Mouse (Mus musculus): ENCODE measurements at regions not wholly inside any gene's neighbourhood (a gene's known extent, or its start where the extent isn't known, plus 50 kb on each side); places are given as distances from the start of the nearest gene placed in this dataset.

- H3K9me3 ChIP-seq: no peaks in the 10 kb centered on the region
- no peak for DNase-seq (ENCODE audit: low spot score)
- no peak overlapping the region for H3K4me3 ChIP-seq
- H3K36me3 ChIP-seq (replicated peaks): no peaks in the 10 kb centered on the region
- H3K4me1 ChIP-seq: no peaks in the 10 kb centered on the region
- no peak overlapping the region for H3K27ac ChIP-seq (replicated peaks)
- WGBS: 90% methylated on average over 1 of the region's 1 CpGs
- no peaks in the 10 kb centered on the region for H3K27me3 ChIP-seq (replicated peaks; ENCODE audit: low read depth, poor library complexity, severe bottlenecking)
These were observed 187.2 kb downstream of the Lurap1l start for GRCm38 (mm10) chr4:81097597-81097996.

GRCm38 (mm10) chr4:81101049-81101448 is 190.6 kb downstream of the Lurap1l start:
- Histone ChIP-seq H3K36me3 (replicated peaks) (no peaks in the 10 kb centered on the region), H3K4me3 (no peak overlapping the region), H3K4me1 (no peaks in the 10 kb centered on the region), H3K9me3 (no peaks in the 10 kb centered on the region), H3K27ac (replicated peaks) (no peak overlapping the region), H3K27me3 (replicated peaks; ENCODE audit: low read depth, poor library complexity, severe bottlenecking) (no peaks in the 10 kb centered on the region)
- 88% methylated on average over 2 of the region's 2 CpGs for WGBS
- DNase-seq (ENCODE audit: low spot score): no peak

GRCm38 (mm10) chr4:81111307-81111706 is 200.9 kb downstream of the Lurap1l start:
- Histone ChIP-seq H3K4me3 (no peak overlapping the region), H3K27me3 (replicated peaks; ENCODE audit: low read depth, poor library complexity, severe bottlenecking) (no peaks in the 10 kb centered on the region), H3K36me3 (replicated peaks) (no peaks in the 10 kb centered on the region), H3K9me3 (no peaks in the 10 kb centered on the region), H3K27ac (replicated peaks) (no peak overlapping the region), H3K4me1 (no peaks in the 10 kb centered on the region)
- no peak for DNase-seq (ENCODE audit: low spot score)
- 59% methylated on average over 3 of the region's 3 CpGs for whole genome bisulfite sequencing

- Histone ChIP-seq H3K27ac (replicated peaks) (no peak overlapping the region), H3K27me3 (replicated peaks; ENCODE audit: low read depth, poor library complexity, severe bottlenecking) (no peaks in the 10 kb centered on the region), H3K4me3 (no peak overlapping the region), H3K4me1 (no peaks in the 10 kb centered on the region), H3K9me3 (no peaks in the 10 kb centered on the region), H3K36me3 (replicated peaks) (no peaks in the 10 kb centered on the region)
- no peak for DNase-seq (ENCODE audit: low spot score)
- WGBS: 88% methylated on average over 7 of the region's 7 CpGs
These were observed 206.0 kb downstream of the Lurap1l start for GRCm38 (mm10) chr4:81116411-81116810.

- Histone ChIP-seq H3K27ac (replicated peaks) (no peak overlapping the region), H3K27me3 (replicated peaks; ENCODE audit: low read depth, poor library complexity, severe bottlenecking) (no peaks in the 10 kb centered on the region), H3K4me1 (no peaks in the 10 kb centered on the region), H3K4me3 (no peak overlapping the region), H3K9me3 (peaks cover 4% of the 10 kb centered on the region; the same call in 1 of the 2 replicates), H3K36me3 (replicated peaks) (no peaks in the 10 kb centered on the region)
- 60% methylated on average over 3 of the region's 3 CpGs for WGBS
- DNase-seq (ENCODE audit: low spot score): no peak
These were observed 213.7 kb downstream of the Lurap1l start for GRCm38 (mm10) chr4:81124155-81124554.

GRCm38 (mm10) chr4:81129874-81130273 is 219.4 kb downstream of the Lurap1l start:
- no peak for DNase-seq (ENCODE audit: low spot score)
- Histone ChIP-seq H3K27me3 (replicated peaks; ENCODE audit: low read depth, poor library complexity, severe bottlenecking) (no peaks in the 10 kb centered on the region), H3K27ac (replicated peaks) (no peak overlapping the region), H3K4me3 (no peak overlapping the region), H3K36me3 (replicated peaks) (no peaks in the 10 kb centered on the region), H3K4me1 (no peaks in the 10 kb centered on the region), H3K9me3 (peaks cover 4% of the 10 kb centered on the region; the same call in 1 of the 2 replicates)
- 60% methylated on average over 2 of the region's 2 CpGs for WGBS

- Histone ChIP-seq H3K9me3 (no peaks in the 10 kb centered on the region), H3K4me3 (no peak overlapping the region), H3K27me3 (replicated peaks; ENCODE audit: low read depth, poor library complexity, severe bottlenecking) (no peaks in the 10 kb centered on the region), H3K4me1 (no peaks in the 10 kb centered on the region), H3K36me3 (replicated peaks) (no peaks in the 10 kb centered on the region), H3K27ac (replicated peaks) (no peak overlapping the region)
- no peak for DNase-seq (ENCODE audit: low spot score)
- WGBS: 81% methylated on average over 2 of the region's 2 CpGs
These were observed 262.7 kb downstream of the Lurap1l start for GRCm38 (mm10) chr4:81173111-81173510.

- peaks cover 4% of the 10 kb centered on the region; the same call in 1 of the 2 replicates for H3K4me1 ChIP-seq
- H3K36me3 ChIP-seq (replicated peaks): no peaks in the 10 kb centered on the region
- no peaks in the 10 kb centered on the region for H3K9me3 ChIP-seq
- no peak overlapping the region for H3K4me3 ChIP-seq
- DNase-seq (ENCODE audit: low spot score): no peak
- 72% methylated on average over 11 of the region's 11 CpGs for WGBS
- H3K27me3 ChIP-seq (replicated peaks; ENCODE audit: low read depth, poor library complexity, severe bottlenecking): no peaks in the 10 kb centered on the region
- H3K27ac ChIP-seq (replicated peaks): no peak overlapping the region
These were observed 265.1 kb downstream of the Mpdz start for GRCm38 (mm10) chr4:81177443-81178041.

- no peak overlapping the region for H3K27ac ChIP-seq (replicated peaks)
These were observed 264.4 kb downstream of the Mpdz start for GRCm38 (mm10) chr4:81178047-81178781.

GRCm38 (mm10) chr4:81178782-81179135 is 263.9 kb downstream of the Mpdz start:
- H3K4me1 ChIP-seq: peaks cover 4% of the 10 kb centered on the region; the same call in 1 of the 2 replicates
- no peaks in the 10 kb centered on the region for H3K36me3 ChIP-seq (replicated peaks)
- no peaks in the 10 kb centered on the region for H3K9me3 ChIP-seq
- H3K27ac ChIP-seq (replicated peaks): peak overlapping the region; percentile 59; the same call in 1 of the 2 replicates
- H3K27me3 ChIP-seq (replicated peaks; ENCODE audit: low read depth, poor library complexity, severe bottlenecking): no peaks in the 10 kb centered on the region
- under 1% methylated on average over 12 of the region's 12 CpGs for WGBS
- H3K4me3 ChIP-seq: no peak overlapping the region
- DNase-seq (ENCODE audit: low spot score): peak; percentile 89

More at GRCm38 (mm10) chr4:81178047-81178781, 264.4 kb downstream of the Mpdz start:
- Histone ChIP-seq H3K36me3 (replicated peaks) (no peaks in the 10 kb centered on the region), H3K9me3 (no peaks in the 10 kb centered on the region), H3K27me3 (replicated peaks; ENCODE audit: low read depth, poor library complexity, severe bottlenecking) (no peaks in the 10 kb centered on the region), H3K4me1 (peaks cover 4% of the 10 kb centered on the region; the same call in 1 of the 2 replicates), H3K4me3 (no peak overlapping the region)
- DNase-seq (ENCODE audit: low spot score): no peak
- 75% methylated on average over 14 of the region's 14 CpGs for WGBS

GRCm38 (mm10) chr4:81216123-81216522 is 226.5 kb downstream of the Mpdz start:
- no peak overlapping the region for H3K27ac ChIP-seq (replicated peaks)
- H3K9me3 ChIP-seq: no peaks in the 10 kb centered on the region
- H3K27me3 ChIP-seq (replicated peaks; ENCODE audit: low read depth, poor library complexity, severe bottlenecking): no peaks in the 10 kb centered on the region
- DNase-seq (ENCODE audit: low spot score): no peak
- H3K36me3 ChIP-seq (replicated peaks): no peaks in the 10 kb centered on the region
- WGBS: 88% methylated on average over 1 of the region's 1 CpGs
- peaks cover 20% of the 10 kb centered on the region for H3K4me1 ChIP-seq
- H3K4me3 ChIP-seq: no peak overlapping the region

- Histone ChIP-seq H3K4me3 (no peak overlapping the region), H3K27ac (replicated peaks) (no peak overlapping the region), H3K36me3 (replicated peaks) (no peaks in the 10 kb centered on the region), H3K27me3 (replicated peaks; ENCODE audit: low read depth, poor library complexity, severe bottlenecking) (no peaks in the 10 kb centered on the region), H3K4me1 (peaks cover 20% of the 10 kb centered on the region), H3K9me3 (no peaks in the 10 kb centered on the region)
- no peak for DNase-seq (ENCODE audit: low spot score)
- WGBS: 51% methylated on average over 11 of the region's 11 CpGs
These were observed 224.6 kb downstream of the Mpdz start for GRCm38 (mm10) chr4:81217979-81218378.

GRCm38 (mm10) chr4:81222034-81222433 is 220.6 kb downstream of the Mpdz start:
- Histone ChIP-seq H3K4me3 (no peak overlapping the region), H3K27ac (replicated peaks) (no peak overlapping the region), H3K36me3 (replicated peaks) (no peaks in the 10 kb centered on the region), H3K9me3 (no peaks in the 10 kb centered on the region), H3K27me3 (replicated peaks; ENCODE audit: low read depth, poor library complexity, severe bottlenecking) (no peaks in the 10 kb centered on the region), H3K4me1 (peaks cover 14% of the 10 kb centered on the region)
- 84% methylated on average over 6 of the region's 6 CpGs for WGBS
- no peak for DNase-seq (ENCODE audit: low spot score)
